Mouse (Mus musculus): ENCODE results near the gene Tmem181a. TPM values are rescaled to one million over a fixed set of nuclear protein-coding genes. Genes with fewer than 3 reads are reported as not detected.
"Not testable (repeated sequence)": the region's sequence is repeated elsewhere in the genome, so short reads cannot be mapped to it uniquely, and the experiment has no call there.

The Tmem181a gene
- polyA plus RNA-seq, 1 experiment from 2014 or later = 23.0 TPM

DNA sequence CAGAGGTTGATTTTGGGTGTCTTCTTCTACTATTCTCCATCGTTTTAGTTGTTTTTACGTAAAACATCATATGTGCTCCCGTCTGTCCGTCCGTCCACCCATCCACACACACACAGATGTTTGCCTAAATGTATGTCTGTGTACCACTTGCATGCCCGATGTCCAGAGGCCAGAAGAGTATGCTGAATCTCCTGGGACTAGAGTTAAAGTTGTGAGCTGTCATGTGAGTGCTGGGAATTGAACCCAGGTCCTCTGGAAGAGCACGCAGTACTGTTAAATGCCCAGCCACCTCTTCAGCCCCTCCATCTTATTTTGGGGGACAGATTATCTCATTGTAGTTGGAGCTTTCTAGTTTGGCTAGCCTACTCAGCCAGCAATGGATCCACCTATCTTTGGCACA, 70.9 kb downstream of the Tmem181a start:
- H3K36me3 ChIP-seq (ENCODE audit: control insufficient read depth, insufficient read depth, low read length); H3K4me2 ChIP-seq (ENCODE audit: low read length); H3K4me3 ChIP-seq (ENCODE audit: low read depth, low read length); H3K27me3 ChIP-seq (replicated peaks; ENCODE audit: control insufficient read depth, insufficient read depth, low read length); H3K4me1 ChIP-seq (replicated peaks; ENCODE audit: control insufficient read depth, insufficient read depth, low read length); H3K9me3 ChIP-seq (ENCODE audit: control insufficient read depth, low read length); DNase-seq (ENCODE audit: low spot score); H3K27ac ChIP-seq (ENCODE audit: low read depth); H3K9ac ChIP-seq (ENCODE audit: low read length); ATAC-seq (replicated peaks; ENCODE audit: low FRiP score, low TSS enrichment, low read depth): not testable (repeated sequence)
- WGBS = 89% methylated on average over 7 of the region's 7 CpGs

DNA sequence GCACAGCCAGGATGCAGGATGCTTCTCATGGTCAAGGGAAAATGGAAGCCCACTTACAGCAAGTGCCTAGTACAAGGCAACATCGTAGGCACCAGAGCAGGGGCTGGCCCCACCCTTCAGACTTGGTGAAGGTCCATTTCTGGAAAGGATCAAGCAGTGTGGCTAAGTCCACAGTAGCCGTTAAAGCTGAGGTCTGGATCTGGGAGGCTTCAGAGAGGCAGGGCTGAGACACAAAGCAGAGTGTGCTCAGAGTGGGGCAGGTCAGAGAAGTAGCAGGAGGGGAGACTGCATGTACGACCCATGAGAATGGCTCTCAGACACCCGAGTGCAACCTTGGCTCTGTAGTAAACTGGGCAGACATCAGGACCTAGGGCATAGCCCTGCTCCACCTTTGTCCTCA, 72.3 kb downstream of the Tmem181a start:
- H3K4me3 ChIP-seq (ENCODE audit: low read depth, low read length); H3K9ac ChIP-seq (ENCODE audit: low read length); H3K4me2 ChIP-seq (ENCODE audit: low read length); H3K4me1 ChIP-seq (replicated peaks; ENCODE audit: control insufficient read depth, insufficient read depth, low read length); ATAC-seq (replicated peaks; ENCODE audit: low FRiP score, low TSS enrichment, low read depth); H3K27ac ChIP-seq (ENCODE audit: low read depth); H3K9me3 ChIP-seq (ENCODE audit: control insufficient read depth, low read length); DNase-seq (ENCODE audit: low spot score); H3K36me3 ChIP-seq (ENCODE audit: control insufficient read depth, insufficient read depth, low read length); H3K27me3 ChIP-seq (replicated peaks; ENCODE audit: control insufficient read depth, insufficient read depth, low read length): not testable (repeated sequence)
- WGBS = 67% methylated on average over 3 of the region's 4 CpGs

DNA sequence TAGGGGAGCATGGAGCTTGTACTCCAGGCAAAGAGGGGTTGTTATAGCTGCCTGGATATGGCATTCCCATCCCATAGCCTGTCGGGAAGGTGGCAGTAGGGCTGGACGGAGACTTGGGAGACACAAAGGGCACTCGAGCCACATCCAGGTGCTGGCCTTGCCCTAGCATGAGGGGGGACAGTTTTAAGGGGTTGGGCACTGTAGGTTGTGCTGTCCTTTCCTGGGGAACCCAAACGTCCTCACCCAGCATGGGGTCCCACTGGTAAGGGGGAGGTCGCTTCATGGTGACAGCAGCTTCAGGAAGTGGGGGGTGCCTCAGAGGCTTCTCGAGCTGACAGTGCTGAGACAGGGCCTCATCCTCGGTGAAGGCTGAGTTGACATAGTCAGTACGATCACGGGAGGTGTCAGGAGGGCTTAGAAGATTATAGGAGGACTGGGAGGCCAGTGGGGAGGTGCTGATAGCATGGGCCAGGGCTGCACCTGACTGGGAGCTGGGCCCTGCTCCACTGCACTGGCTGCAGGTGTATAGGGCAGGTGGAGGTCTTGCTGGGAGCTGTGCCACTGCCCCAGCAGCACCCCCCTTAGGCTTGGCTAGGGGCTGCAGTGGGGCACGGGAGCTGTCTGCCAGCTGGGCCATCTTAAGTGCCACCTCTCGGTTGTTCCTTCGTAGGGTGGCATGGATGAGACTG, 86.1 kb downstream of the Tmem181a start:
- ATAC-seq (replicated peaks; ENCODE audit: low FRiP score, low TSS enrichment, low read depth) = not testable (repeated sequence)
- no CpG with 5 or more reads among the region's 12 CpGs for WGBS

DNA sequence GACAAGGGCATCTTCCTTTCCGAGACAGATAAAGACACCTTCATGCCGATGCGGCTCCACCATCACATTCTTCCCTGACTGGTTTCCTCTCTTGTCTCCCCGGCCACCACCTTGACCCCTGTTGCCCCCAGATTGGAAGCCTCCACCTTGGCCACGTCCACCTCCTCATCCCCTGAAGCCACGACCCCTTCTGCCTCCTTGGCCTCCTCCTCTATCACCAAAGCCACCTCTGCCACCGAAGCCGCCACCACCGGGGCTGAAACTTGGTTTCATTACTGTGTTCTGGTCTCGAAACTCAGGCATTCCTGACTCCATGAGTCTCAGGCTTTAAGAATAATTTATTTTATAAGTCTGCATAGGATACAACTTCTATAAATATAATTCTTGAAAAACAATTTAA, 98.6 kb downstream of the Tmem181a start:
- H3K36me3 ChIP-seq (ENCODE audit: control insufficient read depth, insufficient read depth, low read length); ATAC-seq (replicated peaks; ENCODE audit: low FRiP score, low TSS enrichment, low read depth); H3K9me3 ChIP-seq (ENCODE audit: control insufficient read depth, low read length); H3K4me3 ChIP-seq (ENCODE audit: low read depth, low read length); H3K9ac ChIP-seq (ENCODE audit: low read length); DNase-seq (ENCODE audit: low spot score); H3K4me1 ChIP-seq (replicated peaks; ENCODE audit: control insufficient read depth, insufficient read depth, low read length); H3K27me3 ChIP-seq (replicated peaks; ENCODE audit: control insufficient read depth, insufficient read depth, low read length); H3K4me2 ChIP-seq (ENCODE audit: low read length); H3K27ac ChIP-seq (ENCODE audit: low read depth): not testable (repeated sequence)
- 84% methylated on average over 10 of the region's 10 CpGs for WGBS

More for the DNA sequence above, 86.1 kb downstream of the Tmem181a start:
- not testable (repeated sequence) for H3K9ac ChIP-seq (ENCODE audit: low read length); DNase-seq (ENCODE audit: low spot score); H3K9me3 ChIP-seq (ENCODE audit: control insufficient read depth, low read length); H3K27ac ChIP-seq (ENCODE audit: low read depth); H3K4me3 ChIP-seq (ENCODE audit: low read depth, low read length); H3K4me2 ChIP-seq (ENCODE audit: low read length); H3K36me3 ChIP-seq (ENCODE audit: control insufficient read depth, insufficient read depth, low read length); H3K4me1 ChIP-seq (replicated peaks; ENCODE audit: control insufficient read depth, insufficient read depth, low read length); H3K27me3 ChIP-seq (replicated peaks; ENCODE audit: control insufficient read depth, insufficient read depth, low read length)

Other genes with a start within 250 kb of the Tmem181a start
- gene Serac1, start 177.1 kb upstream of the Tmem181a start, polyA plus RNA-seq (2014; fragmentation: Nextera tagmentation; extraction: Ambion mirVana) = 5.1 and 5.4 TPM in 2 replicates
- 154 and 161 TPM in 2 replicates for gene Gtf2h5, start 177.1 kb upstream of the Tmem181a start, polyA plus RNA-seq (2014; fragmentation: Nextera tagmentation; extraction: Ambion mirVana)
- 83.6 and 86.3 TPM in 2 replicates for gene Tulp4, start 150.4 kb upstream of the Tmem181a start, polyA plus RNA-seq (2014; fragmentation: Nextera tagmentation; extraction: Ambion mirVana)
- 16.4 and 20.3 TPM in 2 replicates for gene Dynlt1a, start 60.6 kb downstream of the Tmem181a start, polyA plus RNA-seq (2014; fragmentation: Nextera tagmentation; extraction: Ambion mirVana)
- gene Dynlt1b, start 173.3 kb downstream of the Tmem181a start, polyA plus RNA-seq (2014; fragmentation: Nextera tagmentation; extraction: Ambion mirVana) = 613 and 620 TPM in 2 replicates